Mouse (Mus musculus): ENCODE measurements at regions not wholly inside any gene's neighbourhood (a gene's known extent, or its start where the extent isn't known, plus 50 kb on each side); places are given as distances from the start of the nearest gene placed in this dataset.

DNA sequence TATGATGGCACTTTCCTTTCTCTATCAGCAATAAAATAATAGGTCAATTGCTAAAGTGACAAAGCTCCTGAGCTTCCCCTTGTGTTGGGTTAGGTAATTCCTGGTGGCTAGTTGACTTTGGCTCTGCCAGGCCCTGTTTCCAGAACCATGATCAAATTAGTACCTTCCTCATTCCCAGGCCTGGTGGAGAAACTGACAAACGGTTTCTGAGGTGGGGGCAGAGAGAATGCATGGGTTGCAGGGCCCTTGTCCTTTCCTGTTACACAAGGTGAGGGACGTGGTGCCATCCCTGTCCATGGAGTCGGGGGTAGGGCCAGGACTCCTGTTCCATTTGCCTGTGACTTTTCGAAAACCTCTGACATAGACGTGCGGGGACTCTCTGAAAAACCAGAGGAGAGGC lies 51.2 kb upstream of the Id2 start:
- TF ChIP-seq EP300 (optimal IDR thresholded peaks at IDR 0.05) (no peak), CTCF (IDR thresholded peaks at IDR 0.05; ENCODE audit: low read depth) (no peak)

All from stomach, postnatal 0 days (tissue).